Mouse (Mus musculus): ENCODE results near the gene Fam171b. TPM values are rescaled to one million over a fixed set of nuclear protein-coding genes. Genes with fewer than 3 reads are reported as not detected.

Gene Fam171b
- 1 to 10 TPM in 1 of 3 experiments, under 1 TPM in 2; 0.25 to 1.0 (median 0.52) TPM for polyA plus RNA-seq (2017; shearing (Covaris generic))

GRCm38 (mm10) chr2:83812483-83813272 lies at the start of gene Fam171b:
TSS of gene Fam171b (plus strand) at chr2:83812636.
- ATAC-seq: peak; percentile 72

- no peak for ATAC-seq
These were observed 46.4 kb upstream of the Fam171b start for GRCm38 (mm10) chr2:83766058-83766457.

GRCm38 (mm10) chr2:83766878-83767277 lies 45.6 kb upstream of the Fam171b start:
- no peak for ATAC-seq

GRCm38 (mm10) chr2:83768311-83769047 lies 44.0 kb upstream of the Fam171b start:
- ATAC-seq: no peak

- ATAC-seq: peak; percentile 95
These were observed 41.2 kb upstream of the Fam171b start for GRCm38 (mm10) chr2:83771155-83771812.

GRCm38 (mm10) chr2:83791330-83792073 lies 20.9 kb upstream of the Fam171b start:
- no peak for ATAC-seq

GRCm38 (mm10) chr2:83792102-83792501 lies 20.3 kb upstream of the Fam171b start:
- no peak for ATAC-seq

GRCm38 (mm10) chr2:83795766-83796165 lies 16.7 kb upstream of the Fam171b start:
- ATAC-seq: no peak

GRCm38 (mm10) chr2:83797902-83798497 lies 14.4 kb upstream of the Fam171b start:
- ATAC-seq: no peak

- ATAC-seq: no peak
These were observed 947 bp downstream of the Fam171b start for GRCm38 (mm10) chr2:83813273-83813892.

GRCm38 (mm10) chr2:83814009-83814408 lies 1.6 kb downstream of the Fam171b start:
- ATAC-seq: no peak

- no peak for ATAC-seq
These were observed 3.7 kb downstream of the Fam171b start for GRCm38 (mm10) chr2:83816147-83816546.

GRCm38 (mm10) chr2:83825161-83825560 lies 12.7 kb downstream of the Fam171b start:
- no peak for ATAC-seq

GRCm38 (mm10) chr2:83828895-83829539 lies 16.6 kb downstream of the Fam171b start:
- ATAC-seq: no peak

GRCm38 (mm10) chr2:83832903-83833302 lies 20.5 kb downstream of the Fam171b start:
- no peak for ATAC-seq

GRCm38 (mm10) chr2:83835313-83836070 lies 23.1 kb downstream of the Fam171b start:
- ATAC-seq: no peak

GRCm38 (mm10) chr2:83848495-83848894 lies 36.1 kb downstream of the Fam171b start:
- ATAC-seq: no peak

- no peak for ATAC-seq
These were observed 41.0 kb downstream of the Fam171b start for GRCm38 (mm10) chr2:83853423-83853822.

GRCm38 (mm10) chr2:83856236-83856635 lies 43.8 kb downstream of the Fam171b start:
- no peak for ATAC-seq

GRCm38 (mm10) chr2:83883850-83884420 lies 71.5 kb downstream of the Fam171b start:
- ATAC-seq: no peak
